Mouse (Mus musculus): ENCODE data around the gene Rnf227. TPM values are rescaled to one million over a fixed set of nuclear protein-coding genes. Genes with fewer than 3 reads are reported as not detected.
A peak's percentile ranks its signal among the peaks of the same experiment; 100 is the strongest.

The Rnf227 gene
- polyA plus RNA-seq, 1 experiment: 4.6 TPM

- peak overlapping the region; percentile 66 for H3K27ac ChIP-seq (ENCODE audit: insufficient read depth, low read depth, low read length)
- H3K4me1 ChIP-seq (ENCODE audit: control insufficient read depth, insufficient read depth, low read length): peaks cover 14% of the 10 kb centered on the region
- H3K4me3 ChIP-seq (ENCODE audit: insufficient read depth, low read length): no peak overlapping the region
- TF ChIP-seq POLR2A (IDR thresholded peaks at IDR 0.05; ENCODE audit: borderline replicate concordance, low read depth, low read length) (no peak), CTCF (IDR thresholded peaks at IDR 0.05; ENCODE audit: low read depth, low read length) (no peak)
These were observed 39.3 kb downstream of the Rnf227 start for GRCm38 (mm10) chr11:69379600-69379999.

- H3K4me1 ChIP-seq (ENCODE audit: control insufficient read depth, insufficient read depth, low read length): peaks cover 13% of the 10 kb centered on the region
- H3K4me3 ChIP-seq (ENCODE audit: insufficient read depth, low read length): no peak overlapping the region
- no peak overlapping the region for H3K27ac ChIP-seq (ENCODE audit: insufficient read depth, low read depth, low read length)
- no peak for TF ChIP-seq CTCF (IDR thresholded peaks at IDR 0.05; ENCODE audit: low read depth, low read length)
- TF ChIP-seq POLR2A (IDR thresholded peaks at IDR 0.05; ENCODE audit: borderline replicate concordance, low read depth, low read length): no peak
These were observed 41.1 kb downstream of the Rnf227 start for GRCm38 (mm10) chr11:69381356-69381755.

DNA sequence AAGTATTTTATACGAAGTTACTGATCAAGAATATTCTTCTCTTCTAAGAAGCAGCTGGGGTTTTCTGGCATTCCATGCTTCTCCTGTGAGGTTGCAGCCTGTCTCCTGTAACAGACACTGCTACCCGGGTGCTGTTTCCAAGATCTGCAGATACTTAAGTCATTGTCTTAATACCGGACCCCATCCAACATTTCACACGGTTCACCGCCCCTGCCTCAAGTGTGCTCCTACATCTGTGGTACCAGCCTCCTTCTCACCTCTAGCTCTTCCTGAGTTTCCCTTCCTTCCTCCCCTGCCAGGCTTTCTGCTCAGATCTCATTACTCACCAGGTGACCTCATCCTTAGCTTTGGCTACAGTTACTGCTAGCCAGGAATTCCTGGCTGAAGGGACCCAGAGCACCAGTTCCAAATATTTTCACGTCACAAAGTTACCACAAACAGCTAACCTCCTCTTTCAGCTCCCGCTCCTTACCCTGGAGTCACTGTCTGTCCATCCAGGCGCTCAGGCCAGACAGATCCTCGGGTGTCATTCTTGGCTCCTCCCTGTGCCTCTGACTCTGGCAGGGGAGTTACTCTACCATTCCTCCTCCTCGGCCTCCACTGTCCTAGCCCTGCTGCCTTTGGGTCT lies 42.3 kb downstream of the Rnf227 start:
- no peak overlapping the region for H3K4me3 ChIP-seq (ENCODE audit: insufficient read depth, low read length)
- H3K27ac ChIP-seq (ENCODE audit: insufficient read depth, low read depth, low read length): no peak overlapping the region
- H3K4me1 ChIP-seq (ENCODE audit: control insufficient read depth, insufficient read depth, low read length): peaks cover 13% of the 10 kb centered on the region
- no peak for TF ChIP-seq CTCF (IDR thresholded peaks at IDR 0.05; ENCODE audit: low read depth, low read length)
- no peak for TF ChIP-seq POLR2A (IDR thresholded peaks at IDR 0.05; ENCODE audit: borderline replicate concordance, low read depth, low read length)

- Histone ChIP-seq H3K4me3 (ENCODE audit: insufficient read depth, low read length) (no peak overlapping the region), H3K27ac (ENCODE audit: insufficient read depth, low read depth, low read length) (no peak overlapping the region), H3K4me1 (ENCODE audit: control insufficient read depth, insufficient read depth, low read length) (peaks cover 8% of the 10 kb centered on the region)
- TF ChIP-seq CTCF (IDR thresholded peaks at IDR 0.05; ENCODE audit: low read depth, low read length) (no peak), POLR2A (IDR thresholded peaks at IDR 0.05; ENCODE audit: borderline replicate concordance, low read depth, low read length) (no peak)
These were observed 44.7 kb downstream of the Rnf227 start for GRCm38 (mm10) chr11:69384979-69385378.

DNA sequence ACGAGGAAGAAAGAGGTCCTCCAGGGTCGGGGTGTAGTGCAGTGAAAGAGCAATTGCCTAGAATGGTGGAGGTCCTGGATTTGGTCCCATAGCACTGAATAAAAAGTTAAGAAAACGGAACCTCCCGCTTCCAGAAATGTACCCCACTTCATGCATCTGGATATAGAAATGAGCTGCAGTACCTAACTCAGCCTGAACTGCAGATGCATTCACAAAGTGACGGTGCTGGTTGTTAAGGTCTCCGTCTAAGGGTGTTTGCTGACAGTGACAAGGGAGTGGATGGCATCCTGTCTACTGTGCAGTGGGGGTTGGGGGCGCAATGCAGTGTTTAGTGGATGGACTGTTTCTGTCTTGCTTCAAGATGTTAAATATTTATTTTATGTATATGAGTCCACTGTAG lies 46.5 kb downstream of the Rnf227 start:
- Histone ChIP-seq H3K4me1 (ENCODE audit: control insufficient read depth, insufficient read depth, low read length) (0 out of 2 replicates have a peak, but pooled peaks cover 3% of the 10 kb centered on the region), H3K27ac (ENCODE audit: insufficient read depth, low read depth, low read length) (no peak overlapping the region), H3K4me3 (ENCODE audit: insufficient read depth, low read length) (no peak overlapping the region)
- TF ChIP-seq POLR2A (IDR thresholded peaks at IDR 0.05; ENCODE audit: borderline replicate concordance, low read depth, low read length): no peak
- no peak for TF ChIP-seq CTCF (IDR thresholded peaks at IDR 0.05; ENCODE audit: low read depth, low read length)

DNA sequence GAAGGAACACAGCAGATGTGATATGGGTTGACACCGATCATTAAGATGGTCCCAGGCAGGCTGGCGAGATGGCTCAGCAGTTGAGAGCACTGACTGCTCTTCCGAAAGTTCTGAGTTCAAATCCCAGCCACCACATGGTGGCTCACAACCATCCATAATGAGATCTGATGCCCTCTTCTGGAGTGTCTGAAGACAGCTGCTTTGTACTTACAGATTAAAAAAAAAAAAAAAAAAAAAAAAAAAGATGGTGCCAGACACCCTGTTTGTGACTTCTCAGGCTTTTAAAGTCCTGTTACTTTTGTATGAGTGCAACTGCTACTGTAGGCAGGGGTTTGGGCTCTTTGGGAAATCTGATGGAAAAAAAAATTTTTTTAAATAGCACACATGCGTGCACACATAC lies 48.4 kb downstream of the Rnf227 start:
- TF ChIP-seq CTCF (IDR thresholded peaks at IDR 0.05; ENCODE audit: low read depth, low read length) (no peak), POLR2A (IDR thresholded peaks at IDR 0.05; ENCODE audit: borderline replicate concordance, low read depth, low read length) (no peak)
- Histone ChIP-seq H3K4me1 (ENCODE audit: control insufficient read depth, insufficient read depth, low read length) (0 out of 2 replicates have a peak, but pooled peaks cover 3% of the 10 kb centered on the region), H3K4me3 (ENCODE audit: insufficient read depth, low read length) (no peak overlapping the region)

DNA sequence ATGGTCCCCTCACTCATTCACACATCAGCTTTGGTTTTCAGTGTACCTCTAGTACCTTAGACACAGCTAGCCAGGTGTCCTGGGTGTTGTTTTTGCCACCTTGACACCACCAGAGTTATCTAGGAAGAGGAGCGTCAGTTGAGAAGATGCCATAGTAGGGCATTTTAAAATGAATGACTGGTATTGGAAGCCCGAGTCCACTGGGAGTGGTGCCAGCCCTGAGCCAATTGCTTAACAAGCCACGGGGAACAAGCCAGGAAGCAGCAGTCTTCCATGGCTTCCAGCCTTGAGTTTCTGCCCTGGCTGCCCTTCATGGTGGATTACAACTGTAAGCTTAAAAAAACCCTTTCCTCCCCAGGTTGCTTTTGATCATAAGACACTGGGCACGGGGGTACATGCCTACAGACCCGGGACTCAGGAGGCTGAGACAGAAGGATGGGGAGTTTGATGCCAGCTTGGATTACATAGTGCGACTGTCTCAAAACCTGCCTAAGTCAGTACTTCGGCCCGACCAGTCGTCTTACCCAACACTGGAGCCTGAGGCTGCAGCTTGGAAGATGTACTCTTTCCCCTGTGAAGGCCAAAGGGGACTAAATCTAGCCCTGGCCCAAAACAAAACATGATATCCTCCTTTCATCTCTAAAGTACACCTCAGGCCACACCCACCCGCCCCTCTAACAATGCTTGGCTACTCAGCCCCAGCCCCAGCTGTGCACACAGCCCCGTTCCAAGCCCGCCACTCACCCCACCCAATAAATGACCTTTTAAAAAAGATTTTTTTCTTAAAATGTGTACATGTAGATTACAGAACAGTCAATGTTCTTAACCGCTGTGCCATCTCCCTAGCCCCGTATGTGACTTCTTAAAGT lies 49.5 kb downstream of the Rnf227 start:
- TF ChIP-seq POLR2A (IDR thresholded peaks at IDR 0.05; ENCODE audit: borderline replicate concordance, low read depth, low read length) (no peak), CTCF (IDR thresholded peaks at IDR 0.05; ENCODE audit: low read depth, low read length) (no peak)
- H3K4me3 ChIP-seq (ENCODE audit: insufficient read depth, low read length): no peak overlapping the region

More for the DNA sequence above, 48.4 kb downstream of the Rnf227 start:
- no peak overlapping the region for H3K27ac ChIP-seq (ENCODE audit: insufficient read depth, low read depth, low read length)

DNA sequence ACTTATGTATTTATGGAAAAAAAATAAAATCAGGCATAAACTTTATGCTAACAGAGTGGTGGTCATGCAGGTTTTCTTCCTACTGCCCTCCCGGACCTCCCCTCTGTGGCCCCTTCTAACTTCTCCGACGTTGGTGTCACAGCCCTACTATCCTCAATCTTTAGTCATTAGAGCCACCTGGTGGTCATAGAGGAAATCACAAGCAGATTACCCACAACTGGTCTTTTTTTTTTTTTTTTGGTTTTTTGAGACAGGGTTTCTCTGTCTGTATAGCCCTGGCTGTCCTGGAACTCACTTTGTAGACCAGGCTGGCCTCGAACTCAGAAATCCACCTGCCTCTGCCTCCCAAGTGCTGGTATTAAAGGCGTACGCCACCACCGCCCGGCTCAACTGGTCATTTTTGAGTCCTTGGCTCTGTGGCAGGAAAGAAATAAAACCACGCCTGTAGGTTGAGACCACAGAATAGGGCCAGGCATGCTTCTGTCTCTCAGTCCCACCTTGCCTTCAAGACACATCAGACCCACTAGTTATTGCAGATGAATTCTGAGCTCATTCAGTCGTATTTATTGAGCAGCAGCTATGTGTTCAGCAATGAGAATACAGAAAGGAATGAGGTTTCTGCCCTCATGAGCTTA lies 50.3 kb downstream of the Rnf227 start:
- TF ChIP-seq CTCF (IDR thresholded peaks at IDR 0.05; ENCODE audit: low read depth, low read length) (peak; percentile 45; the same call in 1 of the 2 replicates), POLR2A (IDR thresholded peaks at IDR 0.05; ENCODE audit: borderline replicate concordance, low read depth, low read length) (no peak)
- no peak overlapping the region for H3K27ac ChIP-seq (ENCODE audit: insufficient read depth, low read depth, low read length)
- H3K4me1 ChIP-seq (ENCODE audit: control insufficient read depth, insufficient read depth, low read length): 0 out of 2 replicates have a peak, but pooled peaks cover 3% of the 10 kb centered on the region
- no peak overlapping the region for H3K4me3 ChIP-seq (ENCODE audit: insufficient read depth, low read length)

More for the DNA sequence above, 49.5 kb downstream of the Rnf227 start:
- Histone ChIP-seq H3K4me1 (ENCODE audit: control insufficient read depth, insufficient read depth, low read length) (0 out of 2 replicates have a peak, but pooled peaks cover 3% of the 10 kb centered on the region), H3K27ac (ENCODE audit: insufficient read depth, low read depth, low read length) (no peak overlapping the region)

Other genes with a start within 250 kb of the Rnf227 start
- 24.7 and 35.9 TPM in 2 replicates for gene Per1, start 245.2 kb upstream of the Rnf227 start, polyA plus RNA-seq (2012; ENCODE audit: insufficient read depth, insufficient read length, missing spikeins)
- 0.71 and 0.88 TPM in 2 replicates for gene Hes7, start 220.1 kb upstream of the Rnf227 start, polyA plus RNA-seq (2012; ENCODE audit: insufficient read depth, insufficient read length, missing spikeins)
- gene 9130213A22Rik, start 217.9 kb upstream of the Rnf227 start, polyA plus RNA-seq (2012; ENCODE audit: insufficient read depth, insufficient read length, missing spikeins): 0.35 TPM in 1 of 2 replicates, not detected in the other
- gene Aloxe3, start 214.6 kb upstream of the Rnf227 start, polyA plus RNA-seq (2012; ENCODE audit: insufficient read depth, insufficient read length, missing spikeins): not detected in 2 replicates
- not detected in 2 replicates for gene Alox12b, start 183.5 kb upstream of the Rnf227 start, polyA plus RNA-seq (2012; ENCODE audit: insufficient read depth, insufficient read length, missing spikeins)
- not detected in 2 replicates for gene Alox8, start 142.6 kb upstream of the Rnf227 start, polyA plus RNA-seq (2012; ENCODE audit: insufficient read depth, insufficient read length, missing spikeins)
- not detected in 2 replicates for gene Gucy2e, start 103.4 kb upstream of the Rnf227 start, polyA plus RNA-seq (2012; ENCODE audit: insufficient read depth, insufficient read length, missing spikeins)
- gene Cntrob, start 16.7 kb upstream of the Rnf227 start, polyA plus RNA-seq (2012; ENCODE audit: insufficient read depth, insufficient read length, missing spikeins): 15.4 and 16.8 TPM in 2 replicates
- gene Trappc1, start 16.5 kb upstream of the Rnf227 start, polyA plus RNA-seq (2012; ENCODE audit: insufficient read depth, insufficient read length, missing spikeins): 109 and 110 TPM in 2 replicates
- gene Kcnab3, start 14.2 kb upstream of the Rnf227 start, polyA plus RNA-seq (2012; ENCODE audit: insufficient read depth, insufficient read length, missing spikeins): 0.43 and 0.88 TPM in 2 replicates
- gene Chd3, start 28.9 kb downstream of the Rnf227 start, polyA plus RNA-seq (2012; ENCODE audit: insufficient read depth, insufficient read length, missing spikeins): 134 and 137 TPM in 2 replicates
- 69.8 and 73.7 TPM in 2 replicates for gene Naa38, start 55.0 kb downstream of the Rnf227 start, polyA plus RNA-seq (2012; ENCODE audit: insufficient read depth, insufficient read length, missing spikeins)
- 22.5 and 23.2 TPM in 2 replicates for gene Cyb5d1, start 55.2 kb downstream of the Rnf227 start, polyA plus RNA-seq (2012; ENCODE audit: insufficient read depth, insufficient read length, missing spikeins)
- gene Tmem88, start 57.8 kb downstream of the Rnf227 start, polyA plus RNA-seq (2012; ENCODE audit: insufficient read depth, insufficient read length, missing spikeins): not detected in 2 replicates
- gene Kdm6b, start 73.2 kb downstream of the Rnf227 start, polyA plus RNA-seq (2012; ENCODE audit: insufficient read depth, insufficient read length, missing spikeins): 8.1 and 9.3 TPM in 2 replicates
- 0.72 and 0.76 TPM in 2 replicates for gene Dnah2, start 208.6 kb downstream of the Rnf227 start, polyA plus RNA-seq (2012; ENCODE audit: insufficient read depth, insufficient read length, missing spikeins)
- 0.33 TPM in 1 of 2 replicates, not detected in the other for gene Efnb3, start 219.7 kb downstream of the Rnf227 start, polyA plus RNA-seq (2012; ENCODE audit: insufficient read depth, insufficient read length, missing spikeins)
- 8.2 and 8.8 TPM in 2 replicates for gene Wrap53, start 239.8 kb downstream of the Rnf227 start, polyA plus RNA-seq (2012; ENCODE audit: insufficient read depth, insufficient read length, missing spikeins)
- gene Trp53, start 239.9 kb downstream of the Rnf227 start, polyA plus RNA-seq (2012; ENCODE audit: insufficient read depth, insufficient read length, missing spikeins): 76.1 and 79.7 TPM in 2 replicates